Mouse (Mus musculus) stomach, embryonic 16.5 days (tissue): Measurements from ENCODE around the gene Gm16253. TPM values are rescaled to one million over a fixed set of nuclear protein-coding genes. Genes with fewer than 3 reads are reported as not detected.

Experiments used
- ATAC-seq: fragments of 200-750 bp; cut with Nextera tagmentation; 2 replicates; pipeline ENCODE4 v1.8.0; 2017; ENCODE audit warnings: moderate number of reproducible peaks, moderate TSS enrichment; ENCODE audit not compliant: insufficient read depth, low FRiP score
- H3K27ac ChIP-seq: fragments of 300-500 bp; sonication (generic); 2 replicates; pipeline ENCODE4 v1.5.1; 2014; ENCODE audit warnings: low read length
- H3K27me3 ChIP-seq: fragments of 300-500 bp; sonication (generic); 2 replicates; pipeline ENCODE4 v1.6.1; 2014; ENCODE audit warnings: low read length, control low read depth, mixed read lengths; ENCODE audit not compliant: control insufficient read depth, insufficient read depth
- H3K36me3 ChIP-seq: fragments of 300-500 bp; sonication (generic); 2 replicates; pipeline ENCODE4 v1.6.1; 2014; ENCODE audit warnings: low read length; ENCODE audit not compliant: control insufficient read depth, insufficient read depth
- H3K4me1 ChIP-seq: fragments of 300-500 bp; sonication (generic); 2 replicates; pipeline ENCODE4 v1.6.1; 2014; ENCODE audit warnings: low read length, control low read depth, mixed read lengths; ENCODE audit not compliant: control insufficient read depth, insufficient read depth
- H3K4me2 ChIP-seq: fragments of 300-500 bp; sonication (generic); 2 replicates; pipeline ENCODE4 v1.6.1; 2014; ENCODE audit warnings: low read depth, low read length, mixed read lengths
- H3K4me3 ChIP-seq: fragments of 300-500 bp; sonication (generic); replicated peaks from 2 replicates; pipeline ENCODE4 v1.5.1; 2014; ENCODE audit warnings: mild to moderate bottlenecking, low read length
- H3K9ac ChIP-seq: fragments of 300-500 bp; sonication (generic); 2 replicates; pipeline ENCODE4 v1.6.1; 2014; ENCODE audit warnings: low read length
- H3K9me3 ChIP-seq: fragments of 300-500 bp; sonication (generic); replicated peaks from 2 replicates; pipeline ENCODE4 v1.6.1; 2016; ENCODE audit warnings: low read length, control low read depth; ENCODE audit not compliant: control insufficient read depth
- WGBS: fragments of 180-500 bp; shearing (Covaris S2); extraction: QIAGEN DNeasy Blood & Tissue Kit; methylation state at CpG from one replicate; pipeline ENCODE4 v1.1.7; 2014; 5-methylcytosine and 5-hydroxymethylcytosine counted together
- polyA plus RNA-seq: library from polyadenylated mRNA; unstranded; fragments of >200 nt; fragmentation: Nextera tagmentation; extraction: Ambion mirVana; gene quantifications from 2 replicates; pipeline ENCODE4 v1.2.1, GENCODE M21; 2015

Gene Gm16253
- polyA plus RNA-seq, 1 experiment from 2014 or later = 0.89 TPM

DNA sequence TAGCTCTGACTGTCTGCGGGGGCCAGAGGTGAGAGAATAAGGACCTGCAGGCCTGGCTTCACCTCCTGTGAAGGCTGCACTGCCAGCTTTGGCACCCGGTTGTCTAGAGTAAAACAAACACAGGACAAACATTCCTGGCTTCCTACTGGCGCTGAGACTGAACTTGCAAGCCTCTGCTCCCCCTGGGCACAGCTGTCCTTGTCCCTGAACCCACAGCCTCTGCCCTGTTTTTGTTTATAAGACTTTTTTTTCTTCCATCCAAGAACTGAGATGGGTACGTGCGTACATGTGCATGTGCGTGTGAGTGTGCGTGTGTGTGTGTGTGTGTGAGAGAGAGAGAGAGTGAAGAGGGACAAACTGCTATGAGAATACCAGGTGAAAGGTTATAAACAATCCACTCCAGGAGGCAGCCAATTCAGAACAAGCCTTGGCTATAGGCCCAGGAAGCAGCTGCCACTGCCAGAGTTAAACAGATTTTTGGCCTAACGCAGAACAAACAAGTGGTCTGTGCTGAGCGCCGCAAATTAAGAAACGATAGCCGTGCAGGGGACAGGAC is 21.7 kb upstream of the Gm16253 start:
- H3K9ac ChIP-seq = peak overlapping the region; percentile 34
- 22% methylated on average over 12 of the region's 12 CpGs for WGBS
- ATAC-seq = peak; percentile 35; the same call in 1 of the 2 replicates

DNA sequence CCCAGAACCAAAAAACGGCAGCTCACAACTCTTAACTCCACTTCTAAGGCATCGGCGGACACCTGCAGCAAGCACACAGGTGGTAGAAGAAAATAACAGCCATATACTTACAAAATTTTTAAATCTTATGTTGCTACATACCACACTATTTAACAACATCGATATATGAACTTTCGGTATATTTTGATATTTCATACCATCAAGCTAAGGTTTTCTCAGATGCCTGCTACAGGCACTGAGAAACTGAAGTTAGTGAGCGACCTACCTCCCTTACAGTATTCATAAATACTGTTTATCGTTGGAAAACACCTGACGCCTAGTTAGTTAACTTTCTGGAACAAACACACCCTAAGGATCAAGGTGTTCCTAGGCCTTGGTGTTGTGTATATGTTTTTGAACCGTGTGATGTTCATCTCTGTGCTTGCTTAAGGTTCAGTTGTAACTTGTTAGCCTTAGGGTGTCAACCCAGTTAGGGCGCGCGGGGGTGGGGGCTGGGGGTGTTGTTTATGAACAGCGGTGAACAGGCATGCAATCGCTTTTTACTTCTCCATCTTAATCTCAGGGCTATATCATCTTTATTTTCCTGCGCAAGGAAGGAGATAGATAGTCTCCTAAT is 20.7 kb upstream of the Gm16253 start:
- Histone ChIP-seq H3K9me3 (no peaks in the 10 kb centered on the region), H3K36me3 (peaks cover 18% of the 10 kb centered on the region; the same call in 1 of the 2 replicates), H3K4me2 (peak overlapping the region; percentile 66), H3K27ac (peak overlapping the region; percentile 95), H3K4me1 (peaks cover 41% of the 10 kb centered on the region), H3K9ac (peak overlapping the region; percentile 71; the same call in 1 of the 2 replicates), H3K27me3 (no peaks in the 10 kb centered on the region), H3K4me3 (peak overlapping the region; percentile 83)
- 60% methylated on average over 15 of the region's 15 CpGs for WGBS
- no peak for ATAC-seq

More for the DNA sequence above, 21.7 kb upstream of the Gm16253 start:
- Histone ChIP-seq H3K4me3 (no peak overlapping the region), H3K27me3 (no peaks in the 10 kb centered on the region), H3K9me3 (no peaks in the 10 kb centered on the region), H3K4me2 (peak overlapping the region; percentile 28; the same call in 1 of the 2 replicates), H3K27ac (peak overlapping the region; percentile 95), H3K36me3 (0 out of 2 replicates have a peak, but pooled peaks cover 8% of the 10 kb centered on the region), H3K4me1 (peaks cover 32% of the 10 kb centered on the region)

DNA sequence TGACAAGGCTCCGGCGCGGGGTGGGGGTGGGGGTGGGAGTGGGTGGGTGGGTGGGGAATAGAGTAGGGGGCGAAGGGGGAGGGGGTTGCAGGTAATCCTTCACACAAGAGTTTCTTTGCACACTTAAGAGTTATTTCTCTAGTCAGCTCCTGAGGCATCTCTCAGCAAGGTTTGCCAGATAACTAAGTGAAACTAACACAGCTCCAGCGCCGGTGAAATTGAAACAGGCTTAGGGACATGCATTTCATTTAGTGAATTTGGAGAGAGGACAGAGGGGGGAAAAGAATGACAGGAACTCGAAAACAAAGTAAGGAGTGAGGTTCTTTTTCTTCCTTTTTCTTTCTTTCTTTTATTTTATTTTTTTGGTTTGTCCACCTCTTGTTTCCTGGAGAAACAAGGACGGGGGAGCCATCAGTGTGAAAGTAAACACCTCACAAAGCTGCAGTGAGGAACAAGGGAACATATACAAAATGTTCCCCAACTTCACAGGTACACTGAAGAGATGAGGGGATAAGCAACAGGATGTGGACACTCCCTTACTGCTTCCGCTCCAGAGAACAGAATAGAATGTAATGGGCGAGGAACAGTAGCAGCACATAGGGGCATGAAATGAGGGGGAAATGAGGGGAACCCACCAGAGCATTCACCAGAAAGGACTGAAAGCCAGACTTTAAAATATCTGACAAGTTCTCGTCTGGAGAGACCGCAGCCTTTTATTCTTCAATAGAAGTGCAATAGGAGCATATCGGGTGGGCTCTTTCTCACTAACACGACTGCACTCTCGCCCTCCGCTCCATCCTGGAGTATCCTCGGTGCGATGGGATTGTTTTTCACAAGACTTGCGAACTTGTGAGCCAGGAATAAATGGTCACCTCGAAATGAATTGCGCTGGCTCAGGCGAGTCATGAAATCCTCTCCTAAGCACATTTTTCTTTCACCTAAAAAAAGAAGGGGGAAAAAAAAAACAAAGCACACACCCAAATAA is 19.8 kb upstream of the Gm16253 start:
- peak overlapping the region; percentile 66 for H3K4me2 ChIP-seq
- H3K27ac ChIP-seq = peak overlapping the region; percentile 95
- peak overlapping the region; percentile 71 for H3K9ac ChIP-seq
- H3K4me1 ChIP-seq = peaks cover 39% of the 10 kb centered on the region
- no peaks in the 10 kb centered on the region for H3K27me3 ChIP-seq
- peak overlapping the region; percentile 83 for H3K4me3 ChIP-seq
- H3K36me3 ChIP-seq = peaks cover 21% of the 10 kb centered on the region; the same call in 1 of the 2 replicates
- no peak for ATAC-seq
- WGBS = 3% methylated on average over 22 of the region's 22 CpGs
- no peaks in the 10 kb centered on the region for H3K9me3 ChIP-seq

DNA sequence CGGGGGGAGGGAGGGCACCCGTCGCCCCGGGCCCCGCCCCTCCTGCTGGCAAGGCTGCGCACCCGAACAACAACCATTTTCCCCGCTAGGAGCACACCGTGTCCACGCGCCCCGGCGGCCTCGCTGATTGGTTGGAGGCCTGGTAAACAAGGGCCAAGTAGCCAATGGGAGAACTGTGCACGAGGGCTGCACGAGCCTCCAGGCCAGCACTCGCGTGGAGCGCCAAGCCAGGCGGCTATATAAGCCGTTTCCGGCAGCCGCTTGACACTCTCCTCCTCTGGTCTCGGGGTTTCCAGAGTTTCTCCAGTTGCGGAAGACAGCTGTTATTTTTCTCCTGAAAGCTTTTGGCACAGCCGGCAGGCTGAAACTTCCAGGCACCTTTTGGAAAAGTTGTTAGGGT is 19.1 kb upstream of the Gm16253 start, which contains the start of gene Txnip:
Txnip (plus strand) TSS at position 264 of the 400 bp plus-strand sequence.
- H3K9me3 ChIP-seq = no peaks in the 10 kb centered on the region
- H3K36me3 ChIP-seq = peaks cover 21% of the 10 kb centered on the region; the same call in 1 of the 2 replicates
- H3K4me1 ChIP-seq = peaks cover 44% of the 10 kb centered on the region
- H3K9ac ChIP-seq = peak within 1 kb of the TSS; percentile 93
- no peaks in the 10 kb centered on the region for H3K27me3 ChIP-seq
- peak within 1 kb of the TSS; percentile 66 for H3K4me2 ChIP-seq
- peak within 1 kb of the TSS; percentile 83 for H3K4me3 ChIP-seq
- peak within 1 kb of the TSS; percentile 96 for H3K27ac ChIP-seq
- peak; percentile 99 for ATAC-seq
- WGBS = under 1% methylated on average over 26 of the region's 26 CpGs

GRCm38 (mm10) chr3:96558159-96558558 is 18.6 kb upstream of the Gm16253 start:
- WGBS = under 1% methylated on average over 17 of the region's 17 CpGs
- H3K9ac ChIP-seq = peak overlapping the region; percentile 93
- no peak for ATAC-seq
- H3K4me2 ChIP-seq = peak overlapping the region; percentile 65
- peak overlapping the region; percentile 83 for H3K4me3 ChIP-seq
- H3K36me3 ChIP-seq = peaks cover 21% of the 10 kb centered on the region; the same call in 1 of the 2 replicates
- peaks cover 46% of the 10 kb centered on the region for H3K4me1 ChIP-seq
- peak overlapping the region; percentile 96 for H3K27ac ChIP-seq
- H3K27me3 ChIP-seq = no peaks in the 10 kb centered on the region
- no peaks in the 10 kb centered on the region for H3K9me3 ChIP-seq

DNA sequence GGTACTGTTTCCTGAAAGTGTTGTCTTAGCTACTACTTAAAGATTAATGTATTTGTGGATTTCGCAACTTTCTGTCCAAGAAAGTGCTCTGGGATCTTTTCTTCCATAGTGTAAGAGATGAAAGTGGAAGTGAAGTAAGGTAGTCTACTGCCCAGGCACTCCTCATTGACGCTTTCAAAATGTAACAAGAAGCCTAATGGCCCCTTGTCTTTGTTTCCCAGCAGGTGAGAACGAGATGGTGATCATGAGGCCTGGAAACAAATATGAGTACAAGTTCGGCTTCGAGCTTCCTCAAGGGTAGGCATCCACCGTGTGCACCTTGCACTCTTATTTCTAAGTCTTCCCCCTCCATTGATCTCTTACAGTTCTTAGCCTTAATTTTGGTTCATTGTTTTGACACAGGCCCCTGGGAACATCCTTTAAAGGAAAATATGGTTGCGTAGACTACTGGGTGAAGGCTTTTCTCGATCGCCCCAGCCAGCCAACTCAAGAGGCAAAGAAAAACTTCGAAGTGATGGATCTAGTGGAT is 18.1 kb upstream of the Gm16253 start:
- Histone ChIP-seq H3K4me1 (peaks cover 48% of the 10 kb centered on the region), H3K27ac (peak overlapping the region; percentile 96), H3K4me2 (peak overlapping the region; percentile 65), H3K27me3 (no peaks in the 10 kb centered on the region), H3K9me3 (no peaks in the 10 kb centered on the region), H3K9ac (peak overlapping the region; percentile 93), H3K4me3 (peak overlapping the region; percentile 83), H3K36me3 (peaks cover 21% of the 10 kb centered on the region; the same call in 1 of the 2 replicates)
- 10% methylated on average over 10 of the region's 10 CpGs for WGBS
- no peak for ATAC-seq

- H3K27me3 ChIP-seq = no peaks in the 10 kb centered on the region
- peaks cover 21% of the 10 kb centered on the region; the same call in 1 of the 2 replicates for H3K36me3 ChIP-seq
- peak overlapping the region; percentile 96; the same call in 1 of the 2 replicates for H3K27ac ChIP-seq
- H3K4me2 ChIP-seq = peak overlapping the region; percentile 65
- peak overlapping the region; percentile 93 for H3K9ac ChIP-seq
- H3K4me1 ChIP-seq = peaks cover 55% of the 10 kb centered on the region
- no peak for ATAC-seq
- H3K4me3 ChIP-seq = peak overlapping the region; percentile 83
- 52% methylated on average over 12 of the region's 12 CpGs for WGBS
- no peaks in the 10 kb centered on the region for H3K9me3 ChIP-seq
These were observed 17.3 kb upstream of the Gm16253 start for GRCm38 (mm10) chr3:96559398-96559910.
